Mouse (Mus musculus) CH12.LX (cell line): ENCODE measurements around the gene Galnt4. TPM values are rescaled to one million over a fixed set of nuclear protein-coding genes. Genes with fewer than 3 reads are reported as not detected.

ENCODE experiments used
- DNase-seq: peaks from one replicate; pipeline ENCODE4 v3.0.0-alpha.2; 2013; ENCODE audit errors: extremely low read depth
- H3K27ac ChIP-seq: 2 replicates; pipeline ENCODE4 v1.5.1; 2012; ENCODE audit warnings: low read depth, mild to moderate bottlenecking, control low read depth, moderate library complexity; ENCODE audit not compliant: insufficient read depth
- H3K27me3 ChIP-seq: replicated peaks from 2 replicates; pipeline ENCODE3; 2012; ENCODE audit warnings: inconsistent platforms
- H3K36me3 ChIP-seq, 2 experiments: replicated peaks in 1 of 2; 2 replicates each; pipeline versions ENCODE3 to v1.6.1; 2012; ENCODE audit warnings: inconsistent platforms in 1 of 2, low read length in 1 of 2, mild to moderate bottlenecking in 1 of 2, mixed read lengths in 1 of 2, moderate library complexity in 1 of 2; ENCODE audit not compliant: control insufficient read depth in 1 of 2, insufficient read depth in 1 of 2
- H3K4me1 ChIP-seq, 2 experiments: 2 replicates each; pipeline ENCODE4 v1.6.1; 2012; ENCODE audit warnings: inconsistent platforms in 1 of 2, moderate library complexity in 1 of 2; ENCODE audit not compliant: insufficient read depth in 2 of 2, control insufficient read depth in 1 of 2
- H3K4me2 ChIP-seq: 2 replicates; pipeline ENCODE4 v1.6.1; 2012; ENCODE audit warnings: low read depth, mild to moderate bottlenecking, control low read depth; ENCODE audit not compliant: poor library complexity, insufficient read depth, severe bottlenecking
- H3K4me3 ChIP-seq, 3 experiments: fragments of 150-350 bp in 1 of 3; sonication (generic) in 1 of 3; replicated peaks in 1 of 3; 2 replicates each; pipeline versions ENCODE3 to v1.5.1; 2011 to 2012; ENCODE audit warnings: low read depth in 2 of 3, low read length in 2 of 3, mild to moderate bottlenecking in 2 of 3, moderate library complexity in 2 of 3, control low read depth in 1 of 3, improper control_type of control experiment in 1 of 3, inconsistent platforms in 1 of 3, mixed read lengths in 1 of 3; ENCODE audit not compliant: poor library complexity in 1 of 3
- H3K79me2 ChIP-seq: replicated peaks from 2 replicates; pipeline ENCODE4 v1.6.1; 2012; ENCODE audit warnings: mild to moderate bottlenecking, moderate library complexity; ENCODE audit not compliant: control insufficient read depth, poor library complexity, insufficient read depth, severe bottlenecking; ENCODE audit errors: extremely low read depth
- H3K9ac ChIP-seq: 2 replicates; pipeline ENCODE4 v1.6.1; 2012; ENCODE audit warnings: low read depth, mild to moderate bottlenecking, control low read depth, moderate library complexity; ENCODE audit not compliant: insufficient read depth
- H3K9me3 ChIP-seq: replicated peaks from 2 replicates; pipeline ENCODE3; 2012; ENCODE audit warnings: low read length, inconsistent platforms, mixed read lengths
- CTCF ChIP-seq, 2 experiments: IDR thresholded peaks in 1 of 2; conservative IDR thresholded peaks in 1 of 2; 2 replicates each; pipeline ENCODE4 v1.5.1; 2011 to 2012; ENCODE audit warnings: low read depth in 2 of 2, low read length in 2 of 2, improper control_type of control experiment in 1 of 2, inconsistent platforms in 1 of 2, mild to moderate bottlenecking in 1 of 2, moderate library complexity in 1 of 2
- EP300 ChIP-seq: IDR thresholded peaks from 2 replicates; pipeline ENCODE4 v1.6.1; 2011; ENCODE audit warnings: low read length, improper control_type of control experiment
- ETS1 ChIP-seq: conservative IDR thresholded peaks from 2 replicates; pipeline ENCODE4 v1.6.1; 2012; ENCODE audit warnings: low read depth, mild to moderate bottlenecking, inconsistent platforms, low read length, improper control_type of control experiment, moderate library complexity
- JUN ChIP-seq: IDR thresholded peaks from 2 replicates; pipeline ENCODE4 v1.6.1; 2011; ENCODE audit warnings: low read depth, mild to moderate bottlenecking, low read length, improper control_type of control experiment, moderate library complexity; ENCODE audit not compliant: insufficient read depth
- JUND ChIP-seq: conservative IDR thresholded peaks from 2 replicates; pipeline ENCODE4 v1.6.1; 2011; ENCODE audit warnings: low read depth, low read length, improper control_type of control experiment
- MAFK ChIP-seq: IDR thresholded peaks from 2 replicates; pipeline ENCODE4 v1.6.1; 2011; ENCODE audit warnings: low read length, improper control_type of control experiment; ENCODE audit not compliant: insufficient replicate concordance
- MYC ChIP-seq: IDR thresholded peaks from 2 replicates; pipeline ENCODE4 v1.6.1; 2011; ENCODE audit warnings: low read depth, mild to moderate bottlenecking, improper control_type of control experiment, low read length
- NELFE ChIP-seq: IDR thresholded peaks from 2 replicates; pipeline ENCODE4 v1.6.1; 2011; ENCODE audit warnings: low read depth, low read length, improper control_type of control experiment
- NRF1 ChIP-seq: IDR thresholded peaks from 2 replicates; pipeline ENCODE4 v1.6.1; 2014; ENCODE audit warnings: low read depth, mild to moderate bottlenecking, inconsistent platforms, low read length, improper control_type of control experiment, moderate library complexity
- POLR2AphosphoS2 ChIP-seq: IDR thresholded peaks from 2 replicates; pipeline ENCODE4 v1.6.1; 2011; ENCODE audit warnings: low read depth, low read length, improper control_type of control experiment
- RAD21 ChIP-seq: IDR thresholded peaks from 2 replicates; pipeline ENCODE4 v1.6.1; 2011; ENCODE audit warnings: low read depth, mild to moderate bottlenecking, low read length, improper control_type of control experiment, moderate library complexity
- RCOR1 ChIP-seq: conservative IDR thresholded peaks from 2 replicates; pipeline ENCODE4 v1.6.1; 2012; ENCODE audit warnings: low read depth, mild to moderate bottlenecking, inconsistent platforms, low read length, improper control_type of control experiment
- SIN3A ChIP-seq: IDR thresholded peaks from 2 replicates; pipeline ENCODE4 v1.6.1; 2012; ENCODE audit warnings: low read length, improper control_type of control experiment, inconsistent platforms
- USF2 ChIP-seq: conservative IDR thresholded peaks from 2 replicates; pipeline ENCODE4 v1.6.1; 2011; ENCODE audit warnings: low read depth, low read length, improper control_type of control experiment
- ZKSCAN1 ChIP-seq: IDR thresholded peaks from 2 replicates; pipeline ENCODE4 v1.6.1; 2012; ENCODE audit warnings: low read depth, inconsistent platforms, low read length, improper control_type of control experiment, borderline replicate concordance
- dilution Hi-C: fragments of 300-500 bp; cut with MboI; formaldehyde crosslinking; loops from 2 replicates; pipeline ENCODE4 v1.14.3; 2020; ENCODE audit warnings: low sequenced_read_pairs; ENCODE audit not compliant: extremely low pct_unique_long_range_greater_than_20kb, extremely low pct_ligation_motif_present
- in situ Hi-C: fragments of 300-500 bp; cut with MboI; formaldehyde crosslinking; loops from 3 replicates; pipeline ENCODE4 v1.14.3; 2019; ENCODE audit warnings: low sequenced_read_pairs, low pct_ligation_motif_present, low pct_unique_long_range_greater_than_20kb, mixed read lengths
- polyA plus RNA-seq: library from polyadenylated mRNA; unstranded; fragments of >175 nt; gene quantifications from 2 replicates; pipeline ENCODE4 v1.2.1, GENCODE M21; 2012; ENCODE audit warnings: low read depth; ENCODE audit not compliant: insufficient read length
- total RNA-seq, 2 experiments: library from RNA; depleted of rRNA; stranded (reverse); fragments of 300-350 nt in 1 of 2; fragments of >200 nt in 1 of 2; gene quantifications; 2 replicates each; pipeline ENCODE4 v1.2.3; 2012 to 2014

The Galnt4 gene
- total and polyA plus RNA-seq, 3 experiments: 4.4 to 4.7 (median 4.6) TPM

- H3K4me3 ChIP-seq: no peak overlapping the region
- dilution Hi-C loops: no loop called here
- H3K36me3 ChIP-seq: peaks cover 8 to 61% of the 10 kb centered on the region in 2 experiments
- in situ Hi-C loops: no loop called here
- no peaks in the 10 kb centered on the region for H3K9me3 ChIP-seq
- TF ChIP-seq MAFK: no peak
- H3K79me2 ChIP-seq: no peaks in the 10 kb centered on the region
- H3K4me2 ChIP-seq: no peak overlapping the region
- H3K27ac ChIP-seq: no peak overlapping the region
- DNase-seq: no peak
- peaks cover 8 to 63% of the 10 kb centered on the region in 2 experiments; a peak in 3 of 4 replicates for H3K4me1 ChIP-seq
- no peaks in the 10 kb centered on the region for H3K27me3 ChIP-seq
- H3K9ac ChIP-seq: no peak overlapping the region
Observed at GRCm38 (mm10) chr10:99131298-99131697, 23.3 kb downstream of the Galnt4 start.

DNA sequence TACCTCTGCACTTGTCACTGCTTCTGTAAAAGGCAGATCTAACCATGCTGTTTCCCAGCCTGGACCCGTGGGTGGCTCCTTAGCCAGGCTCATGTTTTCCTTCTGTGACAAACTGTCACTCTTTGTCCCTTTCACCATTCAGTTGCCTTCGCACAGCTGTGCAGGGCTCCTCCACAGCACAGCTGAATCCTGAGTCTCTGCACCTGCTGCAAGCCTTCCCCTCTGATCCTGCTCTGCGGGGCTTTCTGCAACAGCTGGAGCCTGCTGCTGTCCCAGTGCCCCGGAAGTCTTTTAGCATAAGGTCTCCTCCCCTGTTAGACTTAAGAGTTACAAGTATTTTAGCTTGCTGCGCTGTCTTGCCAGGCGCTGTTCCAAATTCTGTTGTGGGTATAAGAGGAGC, 24.2 kb downstream of the Galnt4 start:
- Histone ChIP-seq H3K27ac (no peak overlapping the region), H3K9me3 (no peaks in the 10 kb centered on the region), H3K4me1 (peaks cover 5 to 57% of the 10 kb centered on the region in 2 experiments; a peak in 3 of 4 replicates), H3K4me3 (no peak overlapping the region), H3K79me2 (no peaks in the 10 kb centered on the region), H3K4me2 (no peak overlapping the region), H3K9ac (no peak overlapping the region), H3K27me3 (no peaks in the 10 kb centered on the region), H3K36me3 (peaks cover 8 to 62% of the 10 kb centered on the region in 2 experiments)
- TF ChIP-seq POLR2AphosphoS2: no peak
- no peak for TF ChIP-seq ZKSCAN1
- no peak for TF ChIP-seq RAD21
- TF ChIP-seq EP300: no peak
- no peak for TF ChIP-seq NELFE
- no peak for TF ChIP-seq ETS1
- TF ChIP-seq MYC: no peak
- no peak for TF ChIP-seq JUND
- TF ChIP-seq NRF1: no peak
- no peak for TF ChIP-seq JUN
- TF ChIP-seq SIN3A: no peak
- TF ChIP-seq RCOR1: no peak
- TF ChIP-seq USF2: no peak
- no peak for TF ChIP-seq CTCF (conservative IDR thresholded peaks at IDR 0.05 in 1 of 2, IDR thresholded peaks at IDR 0.05 in 1 of 2; ENCODE audit: low read depth in 2 of 2, low read length in 2 of 2)
- dilution Hi-C loops (no loop called here), in situ Hi-C loops (no loop called here)
- DNase-seq: no peak
